Mouse (Mus musculus) hindbrain, embryonic 11.5 days (tissue): ENCODE data around the gene Nudt14. TPM values are rescaled to one million over a fixed set of nuclear protein-coding genes. Genes with fewer than 3 reads are reported as not detected.

ENCODE experiments used
- ATAC-seq: fragments of 200-750 bp; cut with Nextera tagmentation; 2 replicates; pipeline ENCODE4 v1.8.0; 2017; ENCODE audit warnings: mild to moderate bottlenecking, moderate TSS enrichment, moderate library complexity; ENCODE audit not compliant: low FRiP score
- DNase-seq: peaks from one replicate; pipeline ENCODE4 v3.0.0-alpha.2; 2015; ENCODE audit warnings: low spot score
- H3K27ac ChIP-seq: fragments of 300-500 bp; sonication (generic); 2 replicates; pipeline ENCODE4 v1.5.1; 2014; ENCODE audit warnings: mild to moderate bottlenecking, low read depth, low read length
- H3K27me3 ChIP-seq: fragments of 300-500 bp; sonication (generic); 2 replicates; pipeline ENCODE4 v1.6.1; 2014; ENCODE audit warnings: mild to moderate bottlenecking, low read length, moderate library complexity, mixed read lengths; ENCODE audit not compliant: control insufficient read depth, insufficient read depth
- H3K36me3 ChIP-seq: fragments of 300-500 bp; sonication (generic); 2 replicates; pipeline ENCODE4 v1.6.1; 2014; ENCODE audit warnings: mild to moderate bottlenecking, low read length, moderate library complexity, mixed read lengths; ENCODE audit not compliant: control insufficient read depth, insufficient read depth
- H3K4me1 ChIP-seq: fragments of 300-500 bp; sonication (generic); replicated peaks from 2 replicates; pipeline ENCODE4 v1.6.1; 2014; ENCODE audit warnings: low read length, mixed read lengths; ENCODE audit not compliant: control insufficient read depth, insufficient read depth
- H3K4me2 ChIP-seq: fragments of 300-500 bp; sonication (generic); replicated peaks from 2 replicates; pipeline ENCODE4 v1.6.1; 2014; ENCODE audit warnings: mild to moderate bottlenecking, low read depth, low read length
- H3K4me3 ChIP-seq: fragments of 300-500 bp; sonication (generic); 2 replicates; pipeline ENCODE4 v1.5.1; 2014; ENCODE audit warnings: low read depth, low read length
- H3K9ac ChIP-seq: fragments of 300-500 bp; sonication (generic); 2 replicates; pipeline ENCODE4 v1.6.1; 2014; ENCODE audit warnings: low read depth, low read length
- H3K9me3 ChIP-seq: fragments of 300-500 bp; sonication (generic); 2 replicates; pipeline ENCODE4 v1.6.1; 2016; ENCODE audit warnings: low read length; ENCODE audit not compliant: control insufficient read depth
- WGBS: fragments of 180-500 bp; shearing (Covaris S2); extraction: QIAGEN DNeasy Blood & Tissue Kit; methylation state at CpG from one replicate; pipeline ENCODE4 v1.1.7; 2014; 5-methylcytosine and 5-hydroxymethylcytosine counted together
- polyA plus RNA-seq: library from polyadenylated mRNA; unstranded; fragments of >200 nt; fragmentation: Nextera tagmentation; extraction: Ambion mirVana; gene quantifications from 2 replicates; pipeline ENCODE4 v1.2.1, GENCODE M21; 2014

Gene Nudt14
- polyA plus RNA-seq, 1 experiment from 2014 or later = 57.3 TPM

DNA sequence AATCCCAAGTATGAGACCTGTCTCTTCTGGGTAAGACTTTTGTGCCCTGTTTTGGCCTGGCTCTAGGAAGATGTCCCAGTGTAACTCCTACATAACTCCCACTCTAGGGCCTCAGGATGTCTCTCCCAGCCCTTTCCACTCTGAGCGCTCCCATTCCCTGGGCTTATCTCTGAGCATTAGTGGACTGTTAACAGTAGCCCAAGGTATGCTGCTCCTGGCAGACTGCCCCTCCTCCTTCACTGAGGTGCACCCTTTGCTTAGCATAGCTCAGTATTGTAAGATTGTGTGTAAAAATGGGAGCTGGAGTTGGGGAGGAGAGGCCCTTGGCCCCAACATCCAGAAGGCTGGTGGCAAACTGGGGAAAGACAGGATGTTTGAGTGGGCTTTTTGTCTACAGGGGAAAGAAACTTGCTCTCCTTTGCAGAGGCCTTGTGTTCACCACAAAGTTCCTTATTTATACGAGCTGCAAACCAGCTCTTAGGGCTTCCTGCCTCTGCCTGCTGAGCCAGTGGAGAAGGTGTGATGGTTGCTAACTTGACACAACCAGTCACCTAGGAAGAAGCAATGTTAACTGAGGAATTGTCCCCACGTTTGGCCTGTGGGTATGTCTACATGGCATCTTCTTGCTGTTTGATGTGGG lies 11.1 kb upstream of the Nudt14 start:
- DNase-seq = no peak
- H3K4me3 ChIP-seq = no peak overlapping the region
- H3K9me3 ChIP-seq = no peaks in the 10 kb centered on the region
- ATAC-seq = no peak
- WGBS = 79% methylated on average over 3 of the region's 3 CpGs
- no peak overlapping the region for H3K9ac ChIP-seq
- H3K27me3 ChIP-seq = no peaks in the 10 kb centered on the region
- H3K4me1 ChIP-seq = 0 out of 2 replicates have a peak, but pooled peaks cover 2% of the 10 kb centered on the region
- no peak overlapping the region for H3K27ac ChIP-seq
- H3K4me2 ChIP-seq = no peak overlapping the region
- no peaks in the 10 kb centered on the region for H3K36me3 ChIP-seq

GRCm38 (mm10) chr12:112952433-112952832 lies 10.5 kb upstream of the Nudt14 start:
- Histone ChIP-seq H3K4me2 (no peak overlapping the region), H3K4me1 (0 out of 2 replicates have a peak, but pooled peaks cover 2% of the 10 kb centered on the region), H3K4me3 (no peak overlapping the region), H3K9ac (no peak overlapping the region), H3K27ac (no peak overlapping the region), H3K9me3 (no peaks in the 10 kb centered on the region), H3K27me3 (no peaks in the 10 kb centered on the region), H3K36me3 (no peaks in the 10 kb centered on the region)
- ATAC-seq (no peak), DNase-seq (no peak)
- WGBS = 83% methylated on average over 8 of the region's 8 CpGs

GRCm38 (mm10) chr12:112951150-112951842 lies 9.4 kb upstream of the Nudt14 start:
- no peak overlapping the region for H3K4me3 ChIP-seq
- WGBS = 30% methylated on average over 7 of the region's 7 CpGs
- H3K9ac ChIP-seq = no peak overlapping the region; the same call in 1 of the 2 replicates
- no peak overlapping the region for H3K4me2 ChIP-seq
- H3K36me3 ChIP-seq = no peaks in the 10 kb centered on the region
- no peaks in the 10 kb centered on the region for H3K9me3 ChIP-seq
- DNase-seq (no peak), ATAC-seq (no peak)
- H3K27me3 ChIP-seq = no peaks in the 10 kb centered on the region
- H3K27ac ChIP-seq = peak overlapping the region; percentile 91
- 0 out of 2 replicates have a peak, but pooled peaks cover 2% of the 10 kb centered on the region for H3K4me1 ChIP-seq

DNA sequence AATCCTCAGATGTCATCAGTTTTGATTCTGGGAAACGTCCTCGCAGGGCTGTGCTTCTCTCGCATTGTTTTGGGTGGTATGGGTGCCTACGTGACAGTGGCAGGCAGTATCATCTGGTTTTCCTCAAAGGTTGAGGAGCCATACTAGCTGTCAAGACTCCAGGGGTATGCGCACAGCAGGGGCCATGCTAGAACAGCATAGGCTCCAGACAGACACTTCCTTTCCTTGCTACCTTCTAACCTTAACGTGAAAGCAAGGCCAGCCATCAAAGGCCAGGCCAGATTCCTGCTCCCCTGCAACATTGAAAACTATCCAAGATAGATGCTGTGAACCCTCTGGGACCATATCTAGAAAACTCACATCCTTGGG lies 8.8 kb upstream of the Nudt14 start:
- Histone ChIP-seq H3K4me3 (peak overlapping the region; percentile 54), H3K27me3 (no peaks in the 10 kb centered on the region), H3K9me3 (no peaks in the 10 kb centered on the region), H3K36me3 (no peaks in the 10 kb centered on the region), H3K27ac (peak overlapping the region; percentile 91), H3K4me1 (0 out of 2 replicates have a peak, but pooled peaks cover 2% of the 10 kb centered on the region), H3K9ac (peak overlapping the region; percentile 89), H3K4me2 (peak overlapping the region; percentile 68)
- whole genome bisulfite sequencing = 13% methylated on average over 6 of the region's 6 CpGs
- DNase-seq = no peak
- ATAC-seq = peak; percentile 53

DNA sequence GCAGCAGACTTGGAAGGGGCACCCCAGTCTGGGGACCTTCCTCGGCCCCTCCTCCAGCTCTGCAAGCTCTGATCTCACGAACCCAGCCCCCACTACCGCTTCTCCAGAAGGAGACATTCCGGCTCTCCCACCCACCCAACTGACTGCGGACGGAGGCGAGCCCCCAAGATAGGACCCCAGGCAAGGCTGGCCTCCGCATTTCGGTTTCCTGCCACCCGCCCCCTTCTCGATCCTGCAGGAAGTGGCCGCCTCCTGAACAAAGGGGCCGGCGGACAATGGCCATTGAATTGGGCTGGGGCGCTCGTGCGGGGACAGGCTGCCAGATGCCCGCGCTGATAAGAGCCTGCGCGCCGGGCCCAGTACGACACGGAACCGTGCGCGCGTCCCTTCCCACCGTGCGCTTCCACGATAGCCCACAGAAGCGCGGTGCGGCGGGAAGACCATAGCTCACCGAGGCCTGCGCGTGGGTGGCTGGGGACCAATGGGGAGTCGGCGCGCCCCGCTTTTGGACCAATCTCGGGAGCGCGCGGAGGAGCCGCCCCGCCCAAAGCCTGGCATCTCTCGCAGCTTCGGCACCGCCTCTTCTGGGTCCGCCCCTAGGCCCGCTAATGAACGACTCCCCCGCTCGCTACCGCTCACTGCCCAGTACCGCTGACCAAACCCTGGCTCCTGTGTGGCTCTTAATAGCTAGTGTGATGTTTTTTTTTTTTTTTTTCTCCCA lies 8.3 kb upstream of the Nudt14 start:
- H3K4me1 ChIP-seq = 0 out of 2 replicates have a peak, but pooled peaks cover 2% of the 10 kb centered on the region
- DNase-seq = peak; percentile 95
- no peaks in the 10 kb centered on the region for H3K36me3 ChIP-seq
- H3K4me2 ChIP-seq = peak overlapping the region; percentile 68
- H3K4me3 ChIP-seq = peak overlapping the region; percentile 54
- peak; percentile 86 for ATAC-seq
- peak overlapping the region; percentile 91 for H3K27ac ChIP-seq
- no peaks in the 10 kb centered on the region for H3K9me3 ChIP-seq
- H3K27me3 ChIP-seq = no peaks in the 10 kb centered on the region
- under 1% methylated on average over 52 of the region's 58 CpGs for WGBS
- peak overlapping the region; percentile 89 for H3K9ac ChIP-seq

- Histone ChIP-seq H3K4me2 (no peak overlapping the region), H3K4me1 (0 out of 2 replicates have a peak, but pooled peaks cover 2% of the 10 kb centered on the region), H3K27ac (no peak overlapping the region; the same call in 1 of the 2 replicates), H3K9ac (no peak overlapping the region), H3K9me3 (no peaks in the 10 kb centered on the region), H3K36me3 (no peaks in the 10 kb centered on the region), H3K4me3 (no peak overlapping the region), H3K27me3 (no peaks in the 10 kb centered on the region)
- ATAC-seq (no peak), DNase-seq (no peak)
- WGBS = 23% methylated on average over 4 of the region's 4 CpGs
These were observed 5.4 kb upstream of the Nudt14 start for GRCm38 (mm10) chr12:112947307-112947706.

- H3K36me3 ChIP-seq = no peaks in the 10 kb centered on the region
- H3K27ac ChIP-seq = no peak overlapping the region
- peaks cover 4% of the 10 kb centered on the region; the same call in 1 of the 2 replicates for H3K4me1 ChIP-seq
- no peak overlapping the region for H3K4me2 ChIP-seq
- no peak overlapping the region for H3K9ac ChIP-seq
- 92% methylated on average over 2 of the region's 2 CpGs for WGBS
- H3K4me3 ChIP-seq = no peak overlapping the region
- no peak for ATAC-seq
- DNase-seq = no peak
- no peaks in the 10 kb centered on the region for H3K27me3 ChIP-seq
- H3K9me3 ChIP-seq = no peaks in the 10 kb centered on the region
These were observed 1.7 kb upstream of the Nudt14 start for GRCm38 (mm10) chr12:112943669-112944068.

DNA sequence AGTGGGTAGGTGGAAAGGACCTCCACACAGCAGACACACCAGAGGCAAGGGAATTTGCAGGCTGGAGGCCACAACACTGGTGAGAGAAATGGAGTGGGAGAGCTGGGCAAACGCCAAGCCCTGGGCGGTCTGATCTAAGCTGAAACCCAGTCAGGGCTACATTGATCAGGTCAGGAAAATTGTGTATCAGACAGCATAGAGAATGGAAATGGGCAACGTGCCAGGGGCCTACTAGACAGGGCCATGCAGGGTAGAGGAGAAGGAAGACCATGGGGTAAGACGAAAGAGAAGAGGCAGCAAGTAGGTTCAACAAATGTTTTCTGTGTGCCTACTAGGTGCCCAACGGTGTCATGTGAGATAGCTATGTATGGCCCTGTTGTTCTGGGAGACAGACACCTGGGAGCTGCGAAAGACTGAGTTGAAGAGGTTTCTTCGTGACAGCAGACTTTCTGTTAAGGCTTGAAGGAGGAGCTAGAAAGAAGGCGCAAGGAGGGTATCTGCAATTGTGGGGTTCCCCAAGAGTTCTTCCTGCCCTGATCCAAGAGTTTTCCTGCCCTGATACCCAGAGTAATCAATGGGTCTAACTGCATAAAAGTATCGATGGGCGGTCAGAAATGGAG lies 658 bp downstream of the Nudt14 start:
- H3K4me2 ChIP-seq = peak overlapping the region; percentile 27
- ATAC-seq (no peak; the same call in 1 of the 2 replicates), DNase-seq (no peak)
- H3K4me3 ChIP-seq = peak overlapping the region; percentile 53; the same call in 1 of the 2 replicates
- H3K9me3 ChIP-seq = no peaks in the 10 kb centered on the region
- H3K4me1 ChIP-seq = peaks cover 5% of the 10 kb centered on the region; the same call in 1 of the 2 replicates
- H3K9ac ChIP-seq = no peak overlapping the region; the same call in 1 of the 2 replicates
- no peak overlapping the region for H3K27ac ChIP-seq
- 48% methylated on average over 10 of the region's 10 CpGs for WGBS
- H3K36me3 ChIP-seq = no peaks in the 10 kb centered on the region
- no peaks in the 10 kb centered on the region for H3K27me3 ChIP-seq
